Mouse (Mus musculus): ENCODE data around the gene Vwf.

Vwf gene

DNA sequence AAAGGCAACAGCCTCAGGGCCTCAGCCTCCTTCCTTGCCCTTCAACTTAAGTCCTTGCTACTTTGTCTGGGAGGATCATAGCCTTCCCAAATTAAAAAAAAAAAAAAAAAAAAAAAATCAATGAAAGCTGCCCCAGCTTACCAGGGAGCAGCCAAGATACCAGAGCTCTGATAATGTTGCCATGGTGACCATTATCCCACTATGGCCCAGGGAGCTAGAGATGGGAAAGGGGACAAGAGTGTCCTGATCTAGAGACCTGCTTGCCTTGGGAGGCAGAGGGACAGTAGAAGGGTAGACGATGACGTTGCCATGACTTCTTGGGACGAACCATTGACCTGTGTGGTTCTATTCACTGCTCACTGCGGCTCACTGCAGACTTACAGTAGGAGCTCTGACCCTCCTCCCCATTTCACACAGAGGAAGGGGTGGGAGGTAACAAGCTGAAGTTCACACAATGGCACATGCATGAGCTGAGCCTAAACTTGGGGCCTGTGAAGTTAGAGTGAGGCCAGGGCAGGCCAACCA is 39.5 kb downstream of the Vwf start:
- ATAC-seq (ENCODE audit: low TSS enrichment) = no peak

DNA sequence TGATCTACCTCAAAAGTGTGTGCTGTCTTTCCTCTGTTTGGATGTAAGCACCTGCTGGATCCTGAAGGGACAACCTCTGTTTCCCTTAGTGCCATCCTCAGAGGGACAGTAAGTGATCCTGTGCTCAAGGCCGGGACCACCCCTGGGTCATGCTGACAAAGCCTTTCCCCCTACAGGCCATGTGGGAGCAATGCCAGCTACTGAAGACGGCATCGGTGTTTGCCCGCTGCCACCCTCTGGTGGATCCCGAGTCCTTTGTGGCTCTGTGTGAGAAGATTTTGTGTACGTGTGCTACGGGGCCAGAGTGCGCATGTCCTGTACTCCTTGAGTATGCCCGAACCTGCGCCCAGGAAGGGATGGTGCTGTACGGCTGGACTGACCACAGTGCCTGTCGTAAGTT is 41.7 kb downstream of the Vwf start:
- no peak for ATAC-seq (ENCODE audit: low TSS enrichment)

DNA sequence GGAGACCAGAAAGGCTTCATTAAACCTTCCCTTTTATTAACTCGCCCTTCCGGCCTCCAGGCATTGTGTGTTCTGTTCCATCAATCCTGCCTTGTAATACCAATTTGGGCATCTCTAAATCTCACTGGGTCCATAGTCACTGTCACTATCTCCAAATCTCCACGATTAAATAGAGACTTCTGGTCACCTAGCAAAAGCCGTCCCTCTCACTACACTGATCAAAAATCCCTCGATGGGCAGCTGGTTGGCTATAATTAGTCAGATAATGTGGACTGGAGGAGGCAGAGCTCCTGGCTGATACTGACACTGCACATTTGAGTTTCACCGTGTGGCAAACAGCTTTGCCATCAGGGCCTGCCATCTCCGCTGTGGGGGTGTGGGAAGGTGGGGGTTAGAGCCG is 42.5 kb downstream of the Vwf start:
- ATAC-seq (ENCODE audit: low TSS enrichment) = no peak

DNA sequence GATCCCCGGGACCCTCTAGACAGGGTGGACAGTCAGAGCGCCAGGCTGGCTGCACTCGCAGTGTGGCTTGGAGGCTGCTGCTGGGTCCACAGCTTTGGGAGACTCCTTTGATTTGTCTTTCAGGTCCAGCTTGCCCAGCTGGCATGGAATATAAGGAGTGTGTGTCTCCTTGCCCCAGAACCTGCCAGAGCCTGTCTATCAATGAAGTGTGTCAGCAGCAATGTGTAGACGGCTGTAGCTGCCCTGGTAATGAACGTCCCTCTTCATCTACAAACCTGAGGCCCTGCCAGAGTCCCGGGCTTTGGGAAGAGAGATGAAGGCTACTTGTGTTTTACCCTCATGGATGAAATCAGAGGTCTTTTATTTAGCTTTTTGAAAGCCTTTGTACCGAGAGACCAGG is 43.5 kb downstream of the Vwf start:
- ATAC-seq (ENCODE audit: low TSS enrichment) = 0 out of 2 replicates have a peak, but pooled peaks have one; percentile 23

DNA sequence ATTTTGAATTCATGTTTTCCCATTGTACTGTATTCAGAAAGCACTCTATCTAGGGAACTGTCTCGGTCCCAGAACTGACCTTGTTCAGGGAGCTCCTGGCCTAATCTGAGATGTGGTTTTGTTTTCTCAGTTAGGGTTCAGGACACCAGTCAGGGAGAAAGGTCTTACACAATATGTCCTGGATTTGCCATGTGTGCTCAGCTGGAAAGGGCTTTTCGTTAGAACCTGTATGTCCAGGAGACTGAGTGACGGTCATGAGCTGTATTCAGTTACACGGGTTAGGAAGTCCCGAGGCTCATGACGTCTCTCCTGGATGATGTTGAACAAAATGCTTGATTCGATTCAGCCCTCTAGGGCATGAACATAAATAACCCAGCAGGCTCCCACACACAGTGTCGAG is 43.9 kb downstream of the Vwf start:
- ATAC-seq (ENCODE audit: low TSS enrichment) = no peak

DNA sequence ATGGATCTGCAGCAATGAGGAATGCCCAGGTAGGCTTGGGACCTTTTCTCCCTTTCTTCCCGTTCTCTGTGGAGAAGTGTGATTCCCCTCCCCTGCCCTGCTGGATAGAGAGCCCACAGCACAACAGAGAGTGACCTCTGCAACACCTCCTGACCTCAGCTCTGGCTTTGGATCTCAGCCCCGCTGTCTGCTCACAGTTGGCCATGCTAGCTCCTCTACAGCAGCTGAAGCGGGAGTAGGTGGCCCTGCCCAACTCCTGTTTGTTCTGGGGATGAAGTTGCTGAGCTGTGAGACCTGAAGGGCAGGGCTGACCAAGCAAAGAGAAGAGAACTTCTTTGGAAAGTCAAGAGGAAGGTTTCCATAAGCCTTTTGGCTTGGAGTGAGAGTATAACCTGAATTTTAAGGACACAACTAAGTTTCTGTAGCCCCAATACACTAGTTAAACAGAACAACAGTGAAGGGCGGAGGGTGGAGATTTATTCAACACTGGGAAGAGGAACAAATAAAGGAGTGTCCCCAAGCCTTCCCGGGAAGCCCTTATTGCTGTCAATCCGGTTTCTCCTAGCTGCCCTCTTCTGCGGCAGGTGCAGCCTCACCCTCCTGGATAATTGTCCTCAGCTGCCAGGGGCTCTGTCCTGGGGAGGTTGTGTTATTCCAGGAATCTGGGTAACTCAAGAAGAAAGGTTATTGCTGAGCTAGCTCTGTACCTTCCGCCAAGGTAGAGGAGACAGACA is 45.2 kb downstream of the Vwf start:
- no peak for ATAC-seq (ENCODE audit: low TSS enrichment)

DNA sequence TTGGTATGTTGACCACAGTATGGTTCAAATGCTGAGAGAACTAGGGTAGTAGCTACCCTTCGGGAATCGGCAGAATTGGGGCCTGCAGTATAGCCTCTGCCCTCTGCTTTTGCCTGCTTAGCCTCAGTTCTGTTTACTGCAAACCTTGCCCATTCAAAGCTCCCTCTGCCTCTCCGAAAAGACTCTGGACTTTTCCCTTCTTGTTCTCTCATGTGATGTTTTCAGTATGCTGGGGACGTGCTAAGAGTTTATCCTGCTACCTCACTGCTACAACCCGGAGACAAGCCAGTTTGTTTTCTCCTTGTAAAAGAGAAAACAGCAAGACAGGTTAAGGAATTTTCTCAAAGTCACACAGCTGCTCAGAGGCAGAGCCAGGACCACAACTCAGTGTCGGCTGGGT is 46.0 kb downstream of the Vwf start:
- ATAC-seq (ENCODE audit: low TSS enrichment) = no peak

DNA sequence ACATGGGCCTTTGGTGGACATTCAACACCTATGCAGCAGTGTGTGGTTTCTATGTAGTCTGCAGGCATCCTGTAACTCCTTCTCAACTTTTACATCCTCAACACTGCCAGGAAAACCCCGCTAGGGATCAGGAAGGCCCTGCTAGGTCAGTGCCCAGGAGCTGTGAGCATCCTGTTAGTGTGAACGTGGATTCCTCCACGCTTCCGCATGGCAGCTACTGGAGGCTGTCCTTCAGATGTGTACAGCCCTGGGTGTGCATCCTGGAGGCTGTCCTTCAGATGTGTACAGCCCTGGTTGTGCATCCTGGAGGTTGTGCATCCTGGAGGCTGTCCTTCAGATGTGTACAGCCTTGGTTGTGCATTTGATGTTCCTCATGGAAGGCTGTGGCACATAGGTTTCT is 47.7 kb downstream of the Vwf start:
- no peak for ATAC-seq (ENCODE audit: low TSS enrichment)

DNA sequence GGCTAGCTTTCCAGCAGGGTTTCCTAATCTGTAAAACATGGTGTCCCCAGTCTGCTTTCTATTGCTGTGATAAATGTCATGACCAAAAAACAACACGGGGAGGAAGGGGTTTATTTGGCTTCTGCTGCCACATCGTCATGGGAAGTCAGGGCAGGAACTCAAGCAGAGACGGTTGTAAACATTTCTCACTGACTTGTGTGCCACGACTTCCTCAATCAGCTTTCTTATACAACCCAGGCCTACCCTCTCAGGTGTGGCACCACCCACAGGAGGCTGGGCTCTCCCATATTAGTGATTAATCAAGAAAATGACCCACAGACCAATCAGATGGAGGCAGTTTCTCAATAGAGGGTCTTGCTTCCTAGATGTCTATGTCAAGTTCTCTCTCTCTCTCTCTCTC is 48.3 kb downstream of the Vwf start:
- no peak for ATAC-seq (ENCODE audit: low TSS enrichment)

DNA sequence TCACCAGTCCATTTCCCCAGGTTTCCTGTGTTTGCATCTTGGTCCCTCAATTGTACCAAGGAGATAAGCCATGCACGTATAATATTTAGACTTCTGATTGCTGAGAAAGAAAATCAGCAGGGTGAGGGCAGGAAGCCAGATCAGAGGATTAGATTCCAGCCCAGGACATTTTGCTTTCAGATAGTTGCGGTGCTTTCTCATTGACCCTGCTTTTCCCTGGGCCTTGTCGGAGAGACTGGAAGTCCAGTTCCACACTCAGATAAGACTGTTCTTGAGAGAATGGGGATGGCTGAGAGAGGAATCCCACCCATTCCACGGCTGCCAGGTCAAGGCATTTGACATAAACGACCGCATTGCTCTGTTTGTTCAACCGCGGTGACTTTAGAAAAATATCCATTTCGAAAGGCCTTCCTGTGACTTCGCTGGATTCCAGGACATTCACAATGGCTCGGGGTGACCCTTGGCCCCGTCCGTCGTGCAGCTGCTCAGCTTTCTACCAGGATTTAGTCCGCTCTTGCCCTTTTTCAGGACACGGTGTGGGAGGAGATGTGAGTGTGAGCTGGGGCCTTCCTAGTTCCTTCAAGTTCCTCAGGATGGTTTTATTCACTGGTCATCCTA is 50.2 kb downstream of the Vwf start:
- no peak for ATAC-seq (ENCODE audit: low TSS enrichment)

DNA sequence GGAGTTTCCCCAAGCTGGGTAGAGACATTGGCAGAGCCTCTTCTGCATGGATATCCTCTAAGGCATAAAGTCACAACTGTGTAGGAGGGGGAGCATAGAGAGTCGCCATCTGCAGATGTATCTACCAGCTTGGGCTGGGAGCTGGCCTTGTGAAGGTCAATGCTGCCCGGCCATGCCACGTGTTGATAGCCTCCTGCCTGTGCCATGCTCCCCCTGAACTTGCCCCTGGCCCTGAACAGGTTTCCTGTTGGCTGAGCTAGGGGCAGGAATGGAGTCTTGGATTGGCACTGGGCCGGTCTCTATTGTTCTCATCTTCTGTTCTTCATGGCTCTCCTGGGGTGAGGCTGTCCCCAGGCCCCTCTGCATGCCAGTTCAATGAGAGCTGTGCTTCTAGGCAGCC is 51.1 kb downstream of the Vwf start:
- no peak for ATAC-seq (ENCODE audit: low TSS enrichment)

DNA sequence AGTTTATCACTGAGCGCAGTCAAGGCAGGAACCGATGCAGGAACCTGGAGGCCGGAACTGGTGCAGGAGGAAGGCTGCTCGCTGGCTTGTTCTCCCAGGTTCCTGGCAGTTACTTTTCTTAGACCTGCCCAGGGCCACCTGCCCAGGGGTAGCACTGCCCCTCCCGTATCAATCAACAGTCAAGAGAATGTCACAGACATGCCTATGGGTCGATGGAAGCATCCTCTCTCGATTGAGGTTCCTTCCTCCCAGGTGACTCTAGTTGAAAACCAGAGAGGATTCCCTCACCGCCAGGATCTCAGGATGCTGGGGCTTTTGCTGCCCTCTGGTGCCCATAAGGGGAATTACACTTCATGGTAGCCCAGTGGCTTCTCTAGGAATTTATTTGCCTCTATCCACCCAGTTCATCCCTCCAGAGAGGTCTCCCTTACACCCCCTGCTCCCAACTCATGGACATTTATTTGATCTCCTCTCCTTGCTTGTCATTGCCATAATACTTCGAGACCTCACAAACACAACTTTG is 53.5 kb downstream of the Vwf start:
- ATAC-seq (ENCODE audit: low TSS enrichment) = peak; percentile 74

DNA sequence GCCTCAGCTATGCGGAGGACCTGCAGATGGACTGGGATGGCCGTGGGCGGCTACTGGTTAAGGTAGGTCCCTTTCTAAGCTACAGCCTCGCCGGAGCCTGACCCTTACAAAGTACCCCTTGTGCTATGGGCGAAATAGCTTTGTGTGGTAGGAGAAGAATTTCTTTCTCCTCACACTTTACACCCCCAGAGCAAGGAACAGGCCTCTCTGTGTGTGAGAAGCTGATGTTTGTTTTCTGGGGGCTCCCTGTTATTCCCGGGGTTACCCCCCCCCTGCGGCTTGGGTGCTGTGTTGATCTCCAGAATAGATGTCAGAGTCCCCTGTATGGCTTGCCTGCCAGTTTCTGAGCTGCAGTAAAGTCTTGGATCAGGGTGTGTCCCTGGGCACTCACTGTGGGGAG is 54.1 kb downstream of the Vwf start:
- no peak for ATAC-seq (ENCODE audit: low TSS enrichment)

DNA sequence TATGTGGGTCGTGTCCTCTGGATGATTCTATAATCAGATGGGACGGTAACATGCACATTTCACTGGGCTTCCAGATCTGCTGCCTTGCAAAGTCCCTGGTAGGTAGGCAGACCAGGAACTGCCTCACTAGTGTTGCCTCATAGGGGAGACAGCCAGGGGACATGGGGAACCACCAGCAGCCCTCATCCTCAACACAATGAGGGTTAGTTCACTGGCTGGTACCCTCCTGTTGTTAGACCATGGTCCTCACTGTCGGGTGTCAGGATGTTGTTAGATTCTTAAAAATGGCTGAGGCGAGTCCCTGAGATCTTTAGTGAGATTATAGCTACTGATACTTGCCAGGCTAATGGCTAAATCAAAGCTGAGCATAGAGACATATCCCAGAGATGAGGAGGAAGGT is 54.6 kb downstream of the Vwf start:
- no peak for ATAC-seq (ENCODE audit: low TSS enrichment)

DNA sequence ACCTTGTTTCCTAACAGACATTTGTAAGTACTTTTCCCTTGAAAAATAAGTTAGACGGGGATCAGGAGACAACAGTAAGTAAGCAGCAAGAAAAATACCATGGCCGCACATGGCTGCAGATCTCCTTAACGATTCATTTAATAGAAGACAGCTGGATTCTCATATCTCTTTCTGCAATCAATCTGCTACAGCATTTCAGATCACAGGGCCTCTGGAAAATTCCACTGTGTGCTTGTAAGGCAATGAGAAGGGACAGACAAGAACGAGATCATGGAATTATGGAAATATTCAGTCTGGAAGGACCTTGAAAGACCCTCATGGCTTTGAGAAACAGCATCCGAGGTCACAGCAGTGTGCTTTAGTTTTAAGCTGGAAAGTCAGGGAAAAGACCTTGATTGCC is 55.2 kb downstream of the Vwf start:
- ATAC-seq (ENCODE audit: low TSS enrichment) = no peak

DNA sequence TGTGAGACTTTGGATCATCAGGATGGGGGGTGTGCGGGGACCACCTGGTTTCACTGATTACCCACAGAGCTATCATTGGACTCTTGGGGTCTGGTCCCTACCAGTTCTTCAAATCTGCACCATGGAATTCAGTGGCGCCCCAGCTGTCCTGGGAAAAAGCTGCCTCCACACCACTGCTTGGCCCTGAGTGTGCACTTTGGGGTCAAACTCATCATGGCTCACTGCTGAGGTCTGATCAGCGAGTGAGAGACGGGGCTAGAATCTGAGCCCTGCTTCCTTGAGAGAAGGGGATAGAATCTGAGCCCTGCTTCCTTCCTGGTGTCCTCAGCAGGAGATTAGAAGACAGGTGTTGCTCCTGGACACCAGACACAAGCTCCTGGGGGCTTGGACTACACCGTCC is 55.8 kb downstream of the Vwf start:
- no peak for ATAC-seq (ENCODE audit: low TSS enrichment)

DNA sequence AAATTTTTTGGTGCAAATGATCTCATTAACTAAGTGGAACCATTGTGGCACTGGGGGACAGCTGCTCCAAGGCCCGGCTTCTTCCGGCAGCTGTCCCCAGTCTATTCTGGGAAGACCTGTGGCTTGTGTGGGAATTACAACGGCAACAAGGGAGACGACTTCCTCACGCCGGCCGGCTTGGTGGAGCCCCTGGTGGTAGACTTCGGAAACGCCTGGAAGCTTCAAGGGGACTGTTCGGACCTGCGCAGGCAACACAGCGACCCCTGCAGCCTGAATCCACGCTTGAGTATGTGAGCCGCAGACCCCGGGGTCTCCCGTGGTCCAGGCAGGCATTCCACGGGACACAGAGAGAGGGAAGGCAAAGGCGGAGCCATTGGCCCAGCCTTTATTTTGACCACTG is 56.7 kb downstream of the Vwf start:
- ATAC-seq (ENCODE audit: low TSS enrichment) = peak; percentile 72

DNA sequence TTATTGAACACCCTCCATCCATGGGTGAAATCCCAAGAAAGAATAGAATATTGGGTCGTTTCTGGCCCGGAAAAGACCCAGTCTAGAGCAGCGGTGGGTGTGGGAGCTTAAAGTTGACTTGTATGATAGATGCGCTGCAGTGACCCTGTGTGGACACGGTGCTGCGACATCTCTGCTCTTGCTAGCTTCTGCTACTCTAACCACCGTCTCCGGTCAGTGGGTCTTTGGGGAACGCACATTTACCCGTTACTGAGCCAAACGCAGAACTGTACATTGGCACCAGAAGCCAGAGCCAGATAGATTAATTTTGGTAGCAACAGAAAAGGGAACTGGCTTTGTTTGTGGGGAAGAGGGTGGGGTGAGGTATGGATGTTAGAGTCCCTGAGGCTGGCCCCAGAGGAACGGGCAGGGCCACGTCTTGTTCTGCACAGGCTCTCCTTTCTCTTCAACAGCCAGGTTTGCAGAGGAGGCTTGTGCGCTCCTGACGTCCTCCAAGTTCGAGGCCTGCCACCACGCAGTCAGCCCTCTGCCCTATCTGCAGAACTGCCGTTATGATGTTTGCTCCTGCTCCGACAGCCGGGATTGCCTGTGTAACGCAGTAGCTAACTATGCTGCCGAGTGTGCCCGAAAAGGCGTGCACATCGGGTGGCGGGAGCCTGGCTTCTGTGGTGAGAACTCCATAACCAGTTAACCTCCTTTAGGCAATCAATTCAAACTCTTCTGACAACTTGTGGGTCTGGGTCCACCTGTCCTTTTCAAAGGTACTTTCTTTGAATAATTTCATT is 57.3 kb downstream of the Vwf start:
- ATAC-seq (ENCODE audit: low TSS enrichment) = no peak

DNA sequence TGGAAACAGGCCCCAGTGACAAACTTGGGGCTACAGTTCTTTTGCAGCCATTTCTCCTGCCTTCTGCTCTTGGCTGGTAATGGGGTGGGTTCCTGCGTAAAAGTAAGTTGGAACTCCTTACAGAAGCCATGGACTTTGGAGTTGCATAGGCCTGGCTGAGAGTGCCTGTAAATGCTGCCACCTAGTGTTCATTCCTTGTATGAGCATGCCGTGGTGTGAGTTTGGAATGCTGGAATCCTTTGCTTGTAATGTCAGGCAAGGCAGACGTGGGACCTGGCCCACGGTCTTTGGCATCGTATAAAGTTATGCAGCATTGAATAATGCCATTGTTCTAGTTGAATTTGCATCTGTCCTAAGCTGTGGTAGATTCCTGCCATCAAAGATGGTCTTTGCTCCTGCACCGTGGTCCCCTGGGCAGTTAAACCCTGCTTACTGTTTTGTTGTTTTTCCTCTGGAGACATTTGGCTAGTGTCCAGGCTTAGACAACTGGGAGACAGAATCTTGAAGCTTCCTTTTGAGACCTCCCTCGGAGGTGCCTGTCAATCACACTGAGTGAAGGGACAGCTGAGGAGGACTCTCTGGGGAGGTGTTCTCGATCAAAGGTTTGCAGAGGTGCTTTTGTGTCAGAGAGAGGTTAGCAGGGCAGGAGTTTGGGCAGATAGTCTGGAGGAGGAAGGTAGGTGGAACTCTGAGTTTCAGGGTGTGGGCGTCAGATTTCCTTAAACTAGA is 58.1 kb downstream of the Vwf start:
- peak; percentile 90 for ATAC-seq (ENCODE audit: low TSS enrichment)

DNA sequence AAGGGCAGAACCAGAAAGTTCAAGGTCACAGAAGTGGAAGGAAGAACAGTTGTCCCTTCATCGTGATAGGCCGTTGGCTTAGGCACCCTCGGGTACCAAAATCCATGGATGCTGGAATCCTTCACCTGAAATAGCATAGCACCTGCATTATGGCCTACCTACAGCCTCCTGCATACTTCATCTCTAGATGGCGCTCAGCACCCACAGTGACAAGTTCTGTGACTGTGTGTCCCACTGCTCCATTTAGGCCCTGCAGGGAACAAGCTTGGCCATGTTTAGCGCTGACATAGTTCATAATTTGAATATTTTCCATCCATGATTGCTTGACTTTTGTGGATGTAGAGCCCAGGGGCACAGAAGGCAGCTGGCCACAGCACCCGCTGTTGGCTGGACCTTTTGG is 62.5 kb downstream of the Vwf start:
- no peak for ATAC-seq (ENCODE audit: low TSS enrichment)

DNA sequence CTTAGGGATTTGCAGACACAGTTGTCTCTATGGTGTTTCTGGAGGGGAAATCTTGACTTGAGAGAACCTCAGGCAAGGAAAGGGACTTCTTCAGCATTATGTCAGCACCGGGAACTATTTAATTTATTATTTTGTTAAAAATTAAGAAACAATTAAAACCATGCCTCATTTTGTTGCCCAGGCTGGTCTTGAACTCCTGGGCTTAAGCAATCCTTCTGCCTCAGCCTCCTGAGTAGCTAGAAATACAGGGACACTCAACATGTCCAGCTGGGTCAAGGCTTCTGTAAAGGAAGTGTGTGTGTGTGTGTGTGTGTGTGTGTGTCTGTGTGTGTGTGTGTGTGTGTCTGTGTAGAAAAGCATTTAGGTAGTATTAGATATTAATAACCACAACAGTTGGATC is 71.3 kb downstream of the Vwf start:
- ATAC-seq (ENCODE audit: low TSS enrichment) = no peak

DNA sequence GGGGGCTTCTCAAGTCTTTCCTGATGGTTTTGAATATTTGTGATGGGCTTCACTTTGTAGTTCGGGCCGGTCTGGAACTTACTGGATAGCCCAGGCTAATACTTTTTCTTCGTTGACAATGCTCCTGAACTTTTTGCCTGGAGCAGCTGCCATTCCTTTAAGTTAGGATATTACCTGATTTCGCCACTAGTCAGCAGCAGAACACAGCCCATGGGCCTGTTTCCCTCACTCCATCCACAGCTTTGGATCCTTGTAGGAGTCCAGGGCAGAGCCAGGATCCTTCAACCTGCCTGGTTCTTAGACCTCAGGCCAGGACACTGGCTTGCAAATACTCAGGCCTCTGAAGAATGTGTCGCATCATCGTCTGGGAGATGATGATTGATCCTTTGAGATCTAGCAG is 74.2 kb downstream of the Vwf start:
- peak; percentile 97 for ATAC-seq (ENCODE audit: low TSS enrichment)

Measured in frontal cortex, adult (tissue).